Mouse (Mus musculus): ENCODE data around the gene Bhlhe40. TPM values are rescaled to one million over a fixed set of nuclear protein-coding genes. Genes with fewer than 3 reads are reported as not detected.

Bhlhe40 gene
- polyA plus RNA-seq, 1 experiment: 39.5 TPM

DNA sequence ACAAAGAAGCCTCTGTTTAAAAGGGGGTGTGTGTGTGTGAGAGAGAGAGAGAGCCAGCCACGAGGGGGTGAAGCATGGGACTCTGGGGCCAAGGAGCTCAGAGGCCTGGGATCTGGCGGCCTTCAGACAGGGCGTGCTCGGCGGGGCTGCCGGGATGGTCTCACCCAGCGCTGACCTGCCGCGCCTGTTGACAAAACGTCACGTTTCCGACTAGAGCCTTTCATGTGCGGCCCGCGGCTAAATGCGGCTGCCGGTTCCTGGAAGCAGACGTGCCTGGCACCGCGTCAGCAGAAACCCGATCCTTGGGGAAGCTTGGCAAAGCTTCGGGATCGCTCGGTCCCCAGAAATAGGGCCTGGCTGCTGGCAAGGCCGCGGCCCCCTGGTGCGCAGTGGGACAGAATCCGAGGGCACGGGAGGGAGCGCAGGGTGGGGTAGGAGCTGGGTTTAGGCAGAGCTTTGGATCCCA lies 7.9 kb downstream of the Bhlhe40 start:
- no peak for TF ChIP-seq POLR2A (IDR thresholded peaks at IDR 0.05; ENCODE audit: low read depth, low read length)
- no peak for TF ChIP-seq CTCF (conservative IDR thresholded peaks at IDR 0.05; ENCODE audit: insufficient read depth, insufficient read length, low read depth, low read length)
- whole genome bisulfite sequencing: under 1% methylated on average over 30 of the region's 30 CpGs
- Histone ChIP-seq H3K4me3 (ENCODE audit: insufficient read depth, low read depth, low read length) (peak overlapping the region; percentile 12; the same call in 1 of the 2 replicates), H3K36me3 (ENCODE audit: control insufficient read depth, insufficient read depth, low read length) (peaks cover 18% of the 10 kb centered on the region), H3K27me3 (replicated peaks; ENCODE audit: control insufficient read depth, insufficient read depth, low read length) (no peaks in the 10 kb centered on the region), H3K27ac (ENCODE audit: insufficient read depth, low read depth, low read length) (peak overlapping the region; percentile 80), H3K4me1 (ENCODE audit: control insufficient read depth, insufficient read depth, low read length) (peaks cover 26% of the 10 kb centered on the region)
- peak; percentile 97 for DNase-seq

DNA sequence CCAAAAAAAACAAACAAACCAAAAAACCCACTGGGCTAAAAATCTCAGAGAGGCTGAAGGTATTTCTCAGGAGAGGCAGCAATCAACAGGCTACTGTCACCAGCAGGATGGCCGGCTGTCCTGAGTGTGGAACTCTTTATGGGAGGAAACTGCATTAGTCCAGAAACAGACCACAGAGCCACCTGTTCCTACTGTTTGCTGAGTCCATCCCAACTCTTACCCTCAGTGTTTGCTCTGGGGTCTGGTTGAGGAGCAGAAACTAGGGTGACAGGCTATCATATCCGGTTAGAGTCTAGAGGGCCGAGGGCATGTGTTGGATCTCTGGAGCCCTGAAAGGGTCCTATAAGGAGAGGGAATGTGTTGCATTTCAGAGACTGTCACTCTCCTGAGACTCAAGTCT lies 9.8 kb downstream of the Bhlhe40 start:
- TF ChIP-seq CTCF (conservative IDR thresholded peaks at IDR 0.05; ENCODE audit: insufficient read depth, insufficient read length, low read depth, low read length) (no peak), POLR2A (IDR thresholded peaks at IDR 0.05; ENCODE audit: low read depth, low read length) (no peak)
- WGBS: 88% methylated on average over 3 of the region's 3 CpGs
- no peak overlapping the region for H3K4me3 ChIP-seq (ENCODE audit: insufficient read depth, low read depth, low read length)
- peaks cover 7% of the 10 kb centered on the region for H3K36me3 ChIP-seq (ENCODE audit: control insufficient read depth, insufficient read depth, low read length)
- H3K27me3 ChIP-seq (replicated peaks; ENCODE audit: control insufficient read depth, insufficient read depth, low read length): no peaks in the 10 kb centered on the region
- peaks cover 19% of the 10 kb centered on the region for H3K4me1 ChIP-seq (ENCODE audit: control insufficient read depth, insufficient read depth, low read length)
- DNase-seq: no peak
- no peak overlapping the region for H3K27ac ChIP-seq (ENCODE audit: insufficient read depth, low read depth, low read length)

DNA sequence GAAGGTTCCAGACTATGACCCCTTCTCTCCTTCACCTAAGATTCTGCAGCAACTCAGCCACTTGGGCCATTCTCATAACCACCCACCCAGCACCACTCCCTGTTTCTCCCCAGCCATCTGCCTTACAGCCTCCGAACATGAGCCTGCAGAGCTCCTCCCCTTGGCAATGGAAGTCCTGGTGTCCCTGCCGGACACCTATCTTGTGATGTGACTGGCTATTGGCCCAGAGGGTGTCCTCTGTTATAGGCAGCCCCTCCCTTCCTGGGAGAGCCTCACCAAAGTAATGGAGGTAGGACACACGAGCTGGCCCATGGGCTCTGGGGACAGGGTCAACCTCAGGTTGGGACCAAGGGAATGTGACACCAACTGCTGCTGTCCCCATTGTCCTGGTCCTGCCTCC lies 10.4 kb downstream of the Bhlhe40 start:
- no peak for DNase-seq
- no peak overlapping the region for H3K27ac ChIP-seq (ENCODE audit: insufficient read depth, low read depth, low read length)
- no peak for TF ChIP-seq POLR2A (IDR thresholded peaks at IDR 0.05; ENCODE audit: low read depth, low read length)
- no peak for TF ChIP-seq CTCF (conservative IDR thresholded peaks at IDR 0.05; ENCODE audit: insufficient read depth, insufficient read length, low read depth, low read length)
- peaks cover 19% of the 10 kb centered on the region for H3K4me1 ChIP-seq (ENCODE audit: control insufficient read depth, insufficient read depth, low read length)
- no peaks in the 10 kb centered on the region for H3K27me3 ChIP-seq (replicated peaks; ENCODE audit: control insufficient read depth, insufficient read depth, low read length)
- peaks cover 2% of the 10 kb centered on the region; the same call in 1 of the 2 replicates for H3K36me3 ChIP-seq (ENCODE audit: control insufficient read depth, insufficient read depth, low read length)
- 67% methylated on average over 3 of the region's 3 CpGs for WGBS
- no peak overlapping the region for H3K4me3 ChIP-seq (ENCODE audit: insufficient read depth, low read depth, low read length)

DNA sequence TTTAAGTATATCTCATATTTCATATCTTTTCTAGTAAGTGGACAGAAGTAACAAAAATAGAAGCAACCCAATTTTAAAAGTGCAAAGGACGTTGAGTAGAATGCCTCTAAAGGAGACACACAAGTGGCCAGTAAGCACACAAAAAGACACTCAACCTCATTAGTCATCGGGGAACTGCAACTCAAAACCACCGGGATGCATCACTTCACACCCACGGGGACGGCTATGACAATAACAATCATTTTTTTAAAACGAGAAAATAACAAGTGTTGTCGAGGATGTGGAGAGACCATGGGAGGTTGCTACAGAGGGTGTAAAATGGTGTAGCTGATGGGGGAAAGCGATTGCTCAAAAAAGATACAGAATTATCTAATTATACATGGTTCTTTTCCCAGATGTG lies 11.7 kb downstream of the Bhlhe40 start:
- WGBS: 79% methylated on average over 8 of the region's 8 CpGs
- H3K4me3 ChIP-seq (ENCODE audit: insufficient read depth, low read depth, low read length): no peak overlapping the region
- H3K4me1 ChIP-seq (ENCODE audit: control insufficient read depth, insufficient read depth, low read length): peaks cover 12% of the 10 kb centered on the region
- no peak overlapping the region for H3K27ac ChIP-seq (ENCODE audit: insufficient read depth, low read depth, low read length)
- no peaks in the 10 kb centered on the region for H3K36me3 ChIP-seq (ENCODE audit: control insufficient read depth, insufficient read depth, low read length)
- TF ChIP-seq CTCF (conservative IDR thresholded peaks at IDR 0.05; ENCODE audit: insufficient read depth, insufficient read length, low read depth, low read length) (no peak), POLR2A (IDR thresholded peaks at IDR 0.05; ENCODE audit: low read depth, low read length) (no peak)
- DNase-seq: no peak
- H3K27me3 ChIP-seq (replicated peaks; ENCODE audit: control insufficient read depth, insufficient read depth, low read length): no peaks in the 10 kb centered on the region

DNA sequence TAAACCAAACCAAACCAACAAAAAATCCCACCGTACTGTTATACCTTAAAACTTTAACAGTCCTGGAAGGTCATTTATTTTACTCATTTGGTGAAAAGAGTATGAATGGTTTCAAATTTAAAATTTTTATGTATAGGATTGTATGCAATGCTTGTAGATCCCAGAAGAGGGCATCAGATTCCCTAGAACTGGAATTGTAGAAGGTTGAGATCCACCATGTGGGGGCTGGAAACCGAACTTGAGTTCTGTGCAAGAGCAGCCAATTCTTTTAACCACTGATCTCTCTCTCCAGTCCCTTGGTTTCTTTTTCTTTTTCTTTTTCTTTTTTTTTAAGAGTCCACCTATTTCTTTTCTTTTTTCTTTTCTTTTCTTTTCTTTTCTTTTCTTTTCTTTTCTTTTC lies 13.8 kb downstream of the Bhlhe40 start:
- H3K36me3 ChIP-seq (ENCODE audit: control insufficient read depth, insufficient read depth, low read length): no peaks in the 10 kb centered on the region
- WGBS: 93% methylated on average over 2 of the region's 2 CpGs

DNA sequence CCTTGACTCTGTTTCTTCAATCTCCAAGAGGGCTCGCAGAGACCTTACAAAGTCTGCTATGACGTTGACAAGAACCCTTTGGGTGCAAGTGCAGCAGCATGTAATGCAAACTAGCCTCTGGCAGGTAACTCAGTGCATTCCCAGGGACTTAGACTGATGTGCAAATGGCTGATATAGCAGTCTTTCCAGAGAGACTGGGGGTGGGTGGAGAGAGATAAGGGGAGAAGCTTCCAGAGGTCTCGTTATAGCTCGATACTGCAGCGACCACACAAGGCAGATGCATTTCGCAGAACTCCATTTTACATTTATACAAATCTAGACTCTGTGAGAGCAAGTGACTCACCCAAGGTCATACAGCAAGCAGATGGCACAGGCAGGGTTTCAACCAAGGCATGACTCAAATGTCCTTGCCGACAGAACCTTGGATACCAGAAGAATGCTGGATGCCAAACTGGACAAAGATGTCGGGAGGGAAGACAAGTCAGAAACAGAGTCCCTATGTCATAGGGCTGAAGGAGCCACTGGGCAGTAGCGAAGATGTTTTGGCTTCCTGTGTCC lies 16.4 kb downstream of the Bhlhe40 start:
- TF ChIP-seq CTCF (conservative IDR thresholded peaks at IDR 0.05; ENCODE audit: insufficient read depth, insufficient read length, low read depth, low read length) (no peak), POLR2A (IDR thresholded peaks at IDR 0.05; ENCODE audit: low read depth, low read length) (no peak)
- Histone ChIP-seq H3K36me3 (ENCODE audit: control insufficient read depth, insufficient read depth, low read length) (no peaks in the 10 kb centered on the region), H3K27me3 (replicated peaks; ENCODE audit: control insufficient read depth, insufficient read depth, low read length) (no peaks in the 10 kb centered on the region), H3K4me1 (ENCODE audit: control insufficient read depth, insufficient read depth, low read length) (no peaks in the 10 kb centered on the region), H3K27ac (ENCODE audit: insufficient read depth, low read depth, low read length) (no peak overlapping the region), H3K4me3 (ENCODE audit: insufficient read depth, low read depth, low read length) (no peak overlapping the region)
- no peak for DNase-seq
- WGBS: 93% methylated on average over 9 of the region's 9 CpGs

More for the DNA sequence above, 13.8 kb downstream of the Bhlhe40 start:
- TF ChIP-seq CTCF (conservative IDR thresholded peaks at IDR 0.05; ENCODE audit: insufficient read depth, insufficient read length, low read depth, low read length) (no peak), POLR2A (IDR thresholded peaks at IDR 0.05; ENCODE audit: low read depth, low read length) (no peak)
- Histone ChIP-seq H3K4me3 (ENCODE audit: insufficient read depth, low read depth, low read length) (no peak overlapping the region), H3K27ac (ENCODE audit: insufficient read depth, low read depth, low read length) (no peak overlapping the region), H3K4me1 (ENCODE audit: control insufficient read depth, insufficient read depth, low read length) (no peaks in the 10 kb centered on the region), H3K27me3 (replicated peaks; ENCODE audit: control insufficient read depth, insufficient read depth, low read length) (no peaks in the 10 kb centered on the region)
- DNase-seq: no peak

DNA sequence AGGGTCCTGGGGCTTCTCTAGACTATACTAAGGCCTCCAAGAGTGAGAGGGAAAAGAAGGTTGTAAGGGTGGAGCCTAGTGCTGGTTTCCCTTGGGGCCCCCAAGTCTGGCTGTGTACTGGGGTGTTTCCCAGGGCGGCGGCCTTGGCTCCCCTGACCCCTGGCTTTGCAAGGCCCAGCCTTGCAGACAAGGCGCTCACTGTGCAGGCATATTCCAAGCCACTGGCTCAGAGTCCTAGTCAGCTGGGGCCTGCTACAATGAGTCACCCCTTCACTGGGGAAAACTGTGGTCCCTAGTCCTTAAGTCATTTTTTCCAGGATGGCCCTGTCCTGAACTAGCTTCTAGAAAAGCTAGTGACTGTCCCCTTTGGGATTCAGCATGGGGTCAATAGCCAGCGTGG lies 17.3 kb downstream of the Bhlhe40 start:
- Histone ChIP-seq H3K27ac (ENCODE audit: insufficient read depth, low read depth, low read length) (no peak overlapping the region), H3K4me3 (ENCODE audit: insufficient read depth, low read depth, low read length) (no peak overlapping the region), H3K4me1 (ENCODE audit: control insufficient read depth, insufficient read depth, low read length) (no peaks in the 10 kb centered on the region), H3K36me3 (ENCODE audit: control insufficient read depth, insufficient read depth, low read length) (no peaks in the 10 kb centered on the region), H3K27me3 (replicated peaks; ENCODE audit: control insufficient read depth, insufficient read depth, low read length) (no peaks in the 10 kb centered on the region)
- TF ChIP-seq CTCF (conservative IDR thresholded peaks at IDR 0.05; ENCODE audit: insufficient read depth, insufficient read length, low read depth, low read length) (no peak), POLR2A (IDR thresholded peaks at IDR 0.05; ENCODE audit: low read depth, low read length) (no peak)
- no peak for DNase-seq
- 93% methylated on average over 4 of the region's 4 CpGs for WGBS

Data from kidney, adult 2 months (tissue).